Mouse (Mus musculus): ENCODE measurements around the gene Fndc3b. TPM values are rescaled to one million over a fixed set of nuclear protein-coding genes. Genes with fewer than 3 reads are reported as not detected.

Fndc3b gene
- polyA plus RNA-seq, 1 experiment from 2014 or later: 8.2 TPM

GRCm38 (mm10) chr3:27686732-27687491 lies 24.2 kb downstream of the Fndc3b start:
- no peaks in the 10 kb centered on the region for H3K27me3 ChIP-seq (ENCODE audit: control insufficient read depth, insufficient read depth, low read depth, low read length)
- H3K4me1 ChIP-seq (ENCODE audit: control insufficient read depth, insufficient read depth, low read length): peaks cover 5% of the 10 kb centered on the region; the same call in 1 of the 2 replicates
- WGBS: 84% methylated on average over 19 of the region's 19 CpGs
- H3K4me2 ChIP-seq (ENCODE audit: low read length): no peak overlapping the region
- ATAC-seq: no peak
- no peak overlapping the region for H3K27ac ChIP-seq (ENCODE audit: low read length)
- no peaks in the 10 kb centered on the region for H3K36me3 ChIP-seq (ENCODE audit: control insufficient read depth, insufficient read depth, low read length)
- H3K9me3 ChIP-seq (replicated peaks; ENCODE audit: control insufficient read depth, low read length, poor library complexity, severe bottlenecking): no peaks in the 10 kb centered on the region
- H3K9ac ChIP-seq (ENCODE audit: low read depth, low read length): no peak overlapping the region
- H3K4me3 ChIP-seq (ENCODE audit: low read depth, low read length): no peak overlapping the region

- H3K9me3 ChIP-seq (replicated peaks; ENCODE audit: control insufficient read depth, low read length, poor library complexity, severe bottlenecking): no peaks in the 10 kb centered on the region
- no peaks in the 10 kb centered on the region for H3K36me3 ChIP-seq (ENCODE audit: control insufficient read depth, insufficient read depth, low read length)
- H3K4me2 ChIP-seq (ENCODE audit: low read length): no peak overlapping the region
- H3K4me3 ChIP-seq (ENCODE audit: low read depth, low read length): no peak overlapping the region
- no peak for ATAC-seq
- peaks cover 5% of the 10 kb centered on the region; the same call in 1 of the 2 replicates for H3K4me1 ChIP-seq (ENCODE audit: control insufficient read depth, insufficient read depth, low read length)
- H3K27ac ChIP-seq (ENCODE audit: low read length): no peak overlapping the region
- H3K27me3 ChIP-seq (ENCODE audit: control insufficient read depth, insufficient read depth, low read depth, low read length): no peaks in the 10 kb centered on the region
- 91% methylated on average over 14 of the region's 14 CpGs for WGBS
- no peak overlapping the region for H3K9ac ChIP-seq (ENCODE audit: low read depth, low read length)
Measured at GRCm38 (mm10) chr3:27685650-27686208, 25.4 kb downstream of the Fndc3b start.

- Histone ChIP-seq H3K4me3 (ENCODE audit: low read depth, low read length) (no peak overlapping the region), H3K9me3 (replicated peaks; ENCODE audit: control insufficient read depth, low read length, poor library complexity, severe bottlenecking) (no peaks in the 10 kb centered on the region), H3K27me3 (ENCODE audit: control insufficient read depth, insufficient read depth, low read depth, low read length) (no peaks in the 10 kb centered on the region), H3K36me3 (ENCODE audit: control insufficient read depth, insufficient read depth, low read length) (no peaks in the 10 kb centered on the region), H3K27ac (ENCODE audit: low read length) (no peak overlapping the region), H3K4me2 (ENCODE audit: low read length) (no peak overlapping the region), H3K4me1 (ENCODE audit: control insufficient read depth, insufficient read depth, low read length) (peaks cover 4% of the 10 kb centered on the region; the same call in 1 of the 2 replicates), H3K9ac (ENCODE audit: low read depth, low read length) (no peak overlapping the region)
- 89% methylated on average over 6 of the region's 6 CpGs for WGBS
- no peak for ATAC-seq
Measured at GRCm38 (mm10) chr3:27685134-27685533, 26.0 kb downstream of the Fndc3b start.

GRCm38 (mm10) chr3:27683374-27683773 lies 27.7 kb downstream of the Fndc3b start:
- no peak for ATAC-seq
- H3K9ac ChIP-seq (ENCODE audit: low read depth, low read length): no peak overlapping the region
- WGBS: 88% methylated on average over 4 of the region's 4 CpGs
- H3K9me3 ChIP-seq (replicated peaks; ENCODE audit: control insufficient read depth, low read length, poor library complexity, severe bottlenecking): no peaks in the 10 kb centered on the region
- no peaks in the 10 kb centered on the region for H3K4me1 ChIP-seq (ENCODE audit: control insufficient read depth, insufficient read depth, low read length)
- H3K36me3 ChIP-seq (ENCODE audit: control insufficient read depth, insufficient read depth, low read length): no peaks in the 10 kb centered on the region
- no peaks in the 10 kb centered on the region for H3K27me3 ChIP-seq (ENCODE audit: control insufficient read depth, insufficient read depth, low read depth, low read length)
- H3K27ac ChIP-seq (ENCODE audit: low read length): no peak overlapping the region
- H3K4me2 ChIP-seq (ENCODE audit: low read length): no peak overlapping the region
- no peak overlapping the region for H3K4me3 ChIP-seq (ENCODE audit: low read depth, low read length)

- no peak overlapping the region for H3K27ac ChIP-seq (ENCODE audit: low read length)
- 69% methylated on average over 6 of the region's 6 CpGs for WGBS
- H3K9ac ChIP-seq (ENCODE audit: low read depth, low read length): no peak overlapping the region
- H3K9me3 ChIP-seq (replicated peaks; ENCODE audit: control insufficient read depth, low read length, poor library complexity, severe bottlenecking): no peaks in the 10 kb centered on the region
- H3K4me3 ChIP-seq (ENCODE audit: low read depth, low read length): no peak overlapping the region
- no peak for ATAC-seq
- no peaks in the 10 kb centered on the region for H3K36me3 ChIP-seq (ENCODE audit: control insufficient read depth, insufficient read depth, low read length)
- peaks cover 5% of the 10 kb centered on the region; the same call in 1 of the 2 replicates for H3K4me1 ChIP-seq (ENCODE audit: control insufficient read depth, insufficient read depth, low read length)
- no peaks in the 10 kb centered on the region for H3K27me3 ChIP-seq (ENCODE audit: control insufficient read depth, insufficient read depth, low read depth, low read length)
- no peak overlapping the region for H3K4me2 ChIP-seq (ENCODE audit: low read length)
Measured at GRCm38 (mm10) chr3:27677574-27677973, 33.5 kb downstream of the Fndc3b start.

- Histone ChIP-seq H3K4me2 (ENCODE audit: low read length) (no peak overlapping the region), H3K4me1 (ENCODE audit: control insufficient read depth, insufficient read depth, low read length) (peaks cover 10% of the 10 kb centered on the region), H3K9ac (ENCODE audit: low read depth, low read length) (no peak overlapping the region), H3K36me3 (ENCODE audit: control insufficient read depth, insufficient read depth, low read length) (no peaks in the 10 kb centered on the region), H3K9me3 (replicated peaks; ENCODE audit: control insufficient read depth, low read length, poor library complexity, severe bottlenecking) (no peaks in the 10 kb centered on the region), H3K4me3 (ENCODE audit: low read depth, low read length) (no peak overlapping the region), H3K27me3 (ENCODE audit: control insufficient read depth, insufficient read depth, low read depth, low read length) (no peaks in the 10 kb centered on the region), H3K27ac (ENCODE audit: low read length) (no peak overlapping the region)
- 71% methylated on average over 7 of the region's 7 CpGs for WGBS
- peak; percentile 15; the same call in 1 of the 2 replicates for ATAC-seq
Measured at GRCm38 (mm10) chr3:27673660-27674059, 37.4 kb downstream of the Fndc3b start.

GRCm38 (mm10) chr3:27670416-27670815 lies 40.7 kb downstream of the Fndc3b start:
- H3K9ac ChIP-seq (ENCODE audit: low read depth, low read length): no peak overlapping the region
- no peaks in the 10 kb centered on the region for H3K9me3 ChIP-seq (replicated peaks; ENCODE audit: control insufficient read depth, low read length, poor library complexity, severe bottlenecking)
- H3K36me3 ChIP-seq (ENCODE audit: control insufficient read depth, insufficient read depth, low read length): no peaks in the 10 kb centered on the region
- no peaks in the 10 kb centered on the region for H3K27me3 ChIP-seq (ENCODE audit: control insufficient read depth, insufficient read depth, low read depth, low read length)
- no peak for ATAC-seq
- H3K4me2 ChIP-seq (ENCODE audit: low read length): no peak overlapping the region
- 75% methylated on average over 12 of the region's 12 CpGs for WGBS
- H3K27ac ChIP-seq (ENCODE audit: low read length): no peak overlapping the region
- H3K4me3 ChIP-seq (ENCODE audit: low read depth, low read length): no peak overlapping the region
- peaks cover 10% of the 10 kb centered on the region for H3K4me1 ChIP-seq (ENCODE audit: control insufficient read depth, insufficient read depth, low read length)

- WGBS: 87% methylated on average over 4 of the region's 4 CpGs
Measured at GRCm38 (mm10) chr3:27667280-27667679, 43.8 kb downstream of the Fndc3b start.

GRCm38 (mm10) chr3:27665338-27665737 lies 45.8 kb downstream of the Fndc3b start:
- Histone ChIP-seq H3K9me3 (replicated peaks; ENCODE audit: control insufficient read depth, low read length, poor library complexity, severe bottlenecking) (no peaks in the 10 kb centered on the region), H3K4me2 (ENCODE audit: low read length) (no peak overlapping the region), H3K27ac (ENCODE audit: low read length) (no peak overlapping the region), H3K9ac (ENCODE audit: low read depth, low read length) (no peak overlapping the region), H3K36me3 (ENCODE audit: control insufficient read depth, insufficient read depth, low read length) (no peaks in the 10 kb centered on the region), H3K27me3 (ENCODE audit: control insufficient read depth, insufficient read depth, low read depth, low read length) (no peaks in the 10 kb centered on the region), H3K4me3 (ENCODE audit: low read depth, low read length) (no peak overlapping the region), H3K4me1 (ENCODE audit: control insufficient read depth, insufficient read depth, low read length) (no peaks in the 10 kb centered on the region)
- WGBS: 0% methylated on average over 1 of the region's 1 CpGs
- ATAC-seq: no peak

More at GRCm38 (mm10) chr3:27667280-27667679, 43.8 kb downstream of the Fndc3b start:
- Histone ChIP-seq H3K4me3 (ENCODE audit: low read depth, low read length) (no peak overlapping the region), H3K4me2 (ENCODE audit: low read length) (no peak overlapping the region), H3K4me1 (ENCODE audit: control insufficient read depth, insufficient read depth, low read length) (peaks cover 5% of the 10 kb centered on the region; the same call in 1 of the 2 replicates), H3K9ac (ENCODE audit: low read depth, low read length) (no peak overlapping the region), H3K27me3 (ENCODE audit: control insufficient read depth, insufficient read depth, low read depth, low read length) (no peaks in the 10 kb centered on the region), H3K27ac (ENCODE audit: low read length) (no peak overlapping the region), H3K36me3 (ENCODE audit: control insufficient read depth, insufficient read depth, low read length) (no peaks in the 10 kb centered on the region), H3K9me3 (replicated peaks; ENCODE audit: control insufficient read depth, low read length, poor library complexity, severe bottlenecking) (no peaks in the 10 kb centered on the region)
- ATAC-seq: no peak
